Mouse (Mus musculus) urinary bladder, postnatal 14 days (tissue): Measurements from ENCODE around the gene Pnkd.
"Not testable (repeated sequence)": the region's sequence is repeated elsewhere in the genome, so short reads cannot be mapped to it uniquely, and the experiment has no call there.

Experiments
- DNase-seq: peaks from one replicate; pipeline ENCODE4 v3.0.0; 2021; ENCODE audit warnings: low spot score

Gene Pnkd

DNA sequence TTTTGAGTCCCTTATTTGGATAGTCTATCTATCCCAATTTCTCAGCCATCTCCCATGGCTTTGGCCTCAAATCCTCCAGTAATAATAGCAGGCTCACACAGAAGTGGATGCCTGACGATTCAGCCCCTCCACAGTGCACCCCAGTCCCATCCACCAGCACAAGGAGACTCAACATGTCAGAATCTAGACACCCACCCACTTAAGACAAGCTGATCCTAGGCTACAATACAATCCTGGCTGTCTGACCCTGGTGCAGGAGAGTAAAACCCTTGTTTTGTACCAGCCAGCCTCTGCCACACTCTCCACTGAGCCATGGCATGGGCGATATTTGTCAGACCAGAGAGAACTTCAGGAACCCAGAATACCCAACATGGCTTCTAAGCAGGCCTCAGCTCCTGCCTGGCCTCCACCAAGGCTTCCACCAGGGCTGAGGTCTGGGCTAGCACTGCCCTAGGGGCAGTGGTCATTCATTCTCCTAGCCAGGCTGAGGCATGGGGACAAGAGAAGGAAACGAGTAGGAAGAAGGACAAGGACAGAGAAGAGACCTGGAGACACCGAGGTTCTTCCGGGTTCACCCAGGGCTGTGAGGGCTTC is 13.5 kb downstream of the Pnkd start:
- no peak for DNase-seq

DNA sequence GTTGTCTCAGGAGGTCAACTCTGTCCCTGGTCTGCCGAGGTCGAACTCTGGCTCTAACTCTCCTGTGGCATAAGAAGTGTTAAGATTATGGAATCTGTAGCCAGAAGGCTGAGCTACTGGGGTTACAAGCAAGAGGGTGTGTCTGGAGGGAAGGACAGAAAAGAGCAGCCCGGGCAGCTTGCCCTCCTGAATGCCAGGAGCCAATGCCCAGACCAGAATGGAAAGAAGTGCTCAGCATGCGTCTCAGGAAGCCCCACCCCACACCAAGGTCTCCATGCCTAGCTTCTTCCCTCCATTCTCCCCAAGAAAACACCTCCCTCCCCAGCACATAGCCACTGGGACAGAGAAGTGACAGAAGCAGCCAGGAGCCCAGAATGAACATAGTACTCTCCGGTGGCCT is 14.3 kb downstream of the Pnkd start:
- DNase-seq, result peak; percentile 69

- DNase-seq, result peak; percentile 10
Observed at GRCm38 (mm10) chr1:74300347-74301110, 15.8 kb downstream of the Pnkd start.

GRCm38 (mm10) chr1:74302229-74302628 is 17.5 kb downstream of the Pnkd start:
- DNase-seq, result peak; percentile 2

GRCm38 (mm10) chr1:74302835-74303234 is 18.1 kb downstream of the Pnkd start:
- DNase-seq, result peak; percentile 2

DNA sequence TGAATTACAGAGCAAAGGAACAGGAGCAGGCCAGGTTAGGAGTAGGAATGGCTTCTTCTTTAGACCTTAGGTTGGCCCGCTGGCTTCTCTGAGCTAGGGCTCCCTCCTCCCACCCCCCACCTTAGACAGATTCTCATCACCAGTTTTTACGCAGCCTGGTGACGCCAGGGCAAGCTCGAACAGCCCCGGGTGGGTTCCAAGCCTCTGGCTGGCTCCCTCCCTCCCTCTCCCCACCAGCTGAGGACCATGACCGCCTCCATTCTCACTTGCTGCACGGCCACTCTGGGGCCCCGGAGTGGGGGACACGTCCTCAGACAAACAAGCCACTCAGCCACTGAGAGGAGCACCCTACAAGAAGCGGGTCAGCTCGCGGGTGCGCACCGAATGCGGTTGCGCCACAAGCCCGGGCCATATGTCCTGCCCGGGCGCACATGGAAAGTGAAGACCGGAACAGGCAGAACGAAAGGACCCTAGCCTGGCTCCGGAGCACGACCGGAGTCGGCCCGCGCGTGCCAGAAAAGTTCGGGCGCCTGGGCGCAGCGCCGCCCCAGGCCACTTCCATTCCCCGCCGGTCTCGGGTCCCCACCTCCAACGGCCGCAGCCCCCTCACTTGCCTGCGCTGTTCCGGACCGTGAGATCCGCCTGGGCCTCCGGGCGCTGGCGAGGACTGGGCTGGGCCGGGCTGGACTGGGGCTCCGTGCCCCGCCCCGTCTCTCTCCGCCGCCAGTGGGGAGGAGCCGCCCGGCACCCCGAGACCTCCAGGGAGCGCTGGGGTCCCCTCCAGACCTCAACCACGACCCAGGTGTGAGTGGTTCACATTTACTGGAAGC is 19.0 kb downstream of the Pnkd start:
- peak; percentile 84 for DNase-seq

DNA sequence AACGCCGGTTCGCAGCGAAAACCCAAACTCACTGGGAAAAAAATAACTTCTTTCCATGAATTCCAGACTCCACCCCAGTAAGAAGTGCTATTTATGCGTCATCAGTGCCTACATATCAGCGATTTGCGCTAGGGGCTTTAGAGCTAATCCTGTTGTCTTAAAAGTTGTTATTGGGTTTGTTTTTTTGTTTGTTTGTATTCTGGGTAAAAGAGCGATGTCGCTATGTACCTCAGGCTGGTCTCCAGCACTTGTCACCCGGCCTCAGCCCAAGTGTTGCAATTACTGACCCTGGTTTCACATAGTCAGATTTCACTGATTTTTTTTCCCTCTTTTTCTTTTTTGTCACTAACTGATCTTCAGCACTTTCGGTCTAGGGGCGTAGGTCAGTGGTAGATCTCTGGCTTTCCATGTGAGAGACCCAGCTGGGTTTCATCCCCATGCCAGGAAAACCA is 19.6 kb downstream of the Pnkd start:
- no peak for DNase-seq

DNA sequence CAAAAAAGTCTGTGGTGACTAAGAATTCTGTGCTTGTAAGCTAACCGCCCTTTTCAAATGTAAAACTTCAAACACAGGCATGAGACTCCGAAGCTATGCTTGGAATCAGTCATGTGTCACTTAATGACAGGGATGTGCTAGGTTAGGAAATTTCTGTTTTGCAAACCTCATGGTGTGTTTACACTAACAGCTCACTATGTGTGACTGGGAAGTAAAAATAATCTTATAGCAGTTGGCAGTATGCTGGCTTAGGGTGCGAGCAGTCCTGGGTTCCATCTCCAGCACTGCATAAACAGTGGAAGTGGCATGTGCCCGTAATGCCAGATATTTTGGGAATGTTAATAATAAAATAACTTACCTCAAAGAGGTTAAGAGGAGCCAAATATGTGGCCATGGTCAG is 20.2 kb downstream of the Pnkd start:
- no peak for DNase-seq

DNA sequence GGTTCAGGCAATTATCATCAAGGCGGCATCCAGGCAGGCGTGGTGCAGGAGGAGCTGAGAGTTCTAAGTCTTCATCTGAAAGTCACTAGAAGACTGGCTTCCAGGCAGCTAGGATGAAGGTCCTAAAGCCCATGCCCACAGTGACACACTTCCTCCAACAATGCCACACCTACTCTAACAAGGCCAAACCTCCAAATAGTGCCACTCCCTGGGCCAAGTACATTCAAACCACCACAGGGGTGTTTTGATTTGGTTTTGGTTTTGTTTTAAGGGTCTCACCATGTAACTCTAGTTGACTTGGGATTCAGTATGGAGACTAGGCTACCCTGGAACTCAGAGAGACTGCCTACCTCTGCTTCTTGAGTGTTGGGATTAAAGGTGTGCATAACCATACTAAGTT is 20.8 kb downstream of the Pnkd start, which contains the start of gene Tmbim1:
TSS of gene Tmbim1 (minus strand) at position 101 of the 400 bp plus-strand sequence.
- DNase-seq, result no peak

GRCm38 (mm10) chr1:74307146-74307545 is 22.4 kb downstream of the Pnkd start:
- no peak for DNase-seq

DNA sequence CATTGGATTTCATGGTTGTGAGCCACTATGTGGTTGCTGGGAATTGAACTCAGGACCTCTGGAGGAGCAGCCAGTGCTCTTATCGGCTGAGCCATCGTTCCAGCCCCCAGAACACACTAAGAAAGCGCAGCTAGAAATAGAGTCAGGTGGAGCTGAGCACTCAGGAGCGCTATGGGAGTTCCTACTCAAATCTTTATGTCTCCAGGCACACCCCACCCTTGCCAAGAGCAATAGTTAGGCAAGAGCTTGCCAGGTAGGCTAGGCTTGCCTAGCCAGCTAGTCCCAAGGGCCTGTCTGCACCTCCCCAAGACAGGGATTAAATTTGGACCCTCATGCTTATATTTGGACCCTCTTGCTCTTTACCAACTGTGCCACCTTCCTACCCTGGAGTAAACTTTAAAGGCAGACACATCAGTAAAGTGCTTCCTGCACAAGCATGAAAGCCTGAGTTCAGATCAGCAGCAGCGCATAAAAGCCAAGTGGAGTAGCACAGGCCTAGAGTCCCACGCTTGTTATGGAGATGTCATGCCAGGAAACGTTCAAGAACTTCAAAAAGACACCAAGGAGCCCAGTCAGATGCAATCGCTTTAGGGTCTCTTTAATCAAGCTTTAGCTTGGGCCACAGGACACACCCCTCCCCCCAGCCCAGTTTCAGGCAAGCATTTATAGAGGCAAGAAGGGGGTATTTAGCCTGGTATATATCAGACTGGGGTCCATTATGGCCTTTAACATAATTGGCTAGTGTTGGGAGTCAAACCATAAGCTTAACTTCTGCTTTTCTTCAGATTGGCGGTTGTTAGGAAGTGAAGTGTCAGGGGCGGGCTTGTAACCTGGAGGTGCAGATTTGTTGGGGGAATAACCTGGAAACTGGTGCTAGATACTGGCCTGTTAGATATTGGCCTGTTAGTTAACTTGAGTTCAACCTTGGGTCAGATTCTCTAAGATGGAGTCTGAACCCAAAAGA is 23.6 kb downstream of the Pnkd start:
- DNase-seq, result no peak

DNA sequence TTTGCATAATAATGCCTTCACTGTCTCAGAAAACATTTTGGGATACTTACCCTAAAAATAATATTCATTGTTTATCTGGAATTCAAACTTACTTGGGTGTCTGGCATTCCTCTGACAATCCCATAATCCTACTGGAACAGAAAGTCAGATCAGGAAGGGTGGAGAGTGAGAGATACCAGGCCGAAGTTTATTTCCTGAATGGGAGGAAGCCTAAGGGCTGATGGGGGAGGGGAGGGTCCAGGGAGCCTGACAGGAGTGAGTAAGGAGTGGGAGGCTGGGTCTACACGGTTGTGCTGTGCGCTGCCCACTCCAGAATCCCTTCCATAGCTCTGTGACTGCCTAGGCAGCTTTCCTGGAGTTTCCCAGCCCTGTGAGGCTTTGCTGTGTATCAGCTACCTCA is 25.0 kb downstream of the Pnkd start:
- no peak for DNase-seq

- peak; percentile 74 for DNase-seq
Observed at GRCm38 (mm10) chr1:74313049-74313692, 28.4 kb downstream of the Pnkd start.

DNA sequence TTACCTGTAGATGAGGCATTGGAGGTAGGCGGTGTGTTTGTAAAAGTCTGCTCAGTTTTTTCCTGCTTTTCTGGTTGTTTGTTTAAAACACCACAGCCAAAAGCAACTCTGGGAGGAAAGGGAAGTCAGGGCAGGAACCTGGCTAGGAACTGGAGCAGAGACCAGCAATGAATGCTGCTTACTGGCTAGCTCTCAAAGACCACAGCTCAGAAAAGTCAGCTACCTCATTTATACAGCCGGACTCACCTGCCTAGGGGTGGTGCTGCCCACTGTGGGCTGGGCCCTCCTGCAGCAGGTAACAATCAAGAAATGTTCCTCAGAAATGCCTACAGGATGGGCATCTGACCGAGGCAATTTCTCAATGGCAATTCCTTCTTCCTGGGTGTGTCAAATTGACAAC is 30.1 kb downstream of the Pnkd start:
- DNase-seq, result no peak

- no peak for DNase-seq
Observed at GRCm38 (mm10) chr1:74316114-74316827, 31.5 kb downstream of the Pnkd start.

DNA sequence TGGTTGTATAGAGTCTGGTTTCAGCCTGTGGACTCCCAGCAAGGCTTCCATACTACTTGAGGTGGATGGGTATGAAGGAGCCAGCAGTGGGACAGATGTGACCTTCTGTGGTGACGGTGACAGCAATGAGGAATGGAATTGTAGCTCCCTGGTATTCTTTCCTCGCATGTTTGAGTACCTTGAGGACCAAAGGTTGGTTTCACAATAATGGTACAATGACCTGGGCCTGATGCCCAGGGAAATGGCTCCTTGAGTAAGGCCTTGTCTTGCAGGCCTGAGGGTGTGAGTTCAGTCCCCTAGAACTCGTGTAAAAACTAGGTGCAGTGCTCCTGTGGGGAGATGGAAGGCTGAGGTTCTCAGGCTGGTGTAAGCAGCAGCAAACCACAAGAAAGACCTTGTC is 34.0 kb downstream of the Pnkd start:
- DNase-seq, result no peak

GRCm38 (mm10) chr1:74321396-74321795 is 36.7 kb downstream of the Pnkd start:
- no peak for DNase-seq

GRCm38 (mm10) chr1:74326916-74327315 is 42.2 kb downstream of the Pnkd start:
- DNase-seq, result not testable (repeated sequence)

DNA sequence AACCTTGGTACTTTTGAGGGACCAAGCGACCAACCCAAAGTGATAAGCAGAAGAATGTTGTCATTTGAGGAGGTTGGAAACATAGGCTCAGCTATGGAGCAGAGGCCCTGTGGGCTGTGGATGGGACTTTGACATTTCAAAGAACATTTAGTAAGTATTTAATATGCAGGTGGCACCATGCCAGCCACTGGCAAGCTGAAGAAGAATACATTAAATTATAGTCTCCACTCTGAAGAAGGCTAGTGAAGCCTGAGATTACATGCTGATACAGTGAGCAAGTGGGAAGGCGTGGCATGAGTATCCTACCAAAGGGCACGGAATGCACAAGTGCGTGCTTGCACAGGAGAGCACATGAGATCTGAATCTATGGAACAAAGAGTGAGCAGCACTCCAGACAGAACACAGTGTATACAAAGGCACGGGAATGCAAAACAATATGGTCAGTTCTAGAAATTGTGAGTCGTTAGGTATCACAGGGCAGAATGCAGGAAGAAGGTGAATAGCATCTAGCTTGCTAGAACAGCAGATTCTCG is 45.2 kb downstream of the Pnkd start:
- no peak for DNase-seq

GRCm38 (mm10) chr1:74331046-74331681 is 46.4 kb downstream of the Pnkd start:
- no peak for DNase-seq
